Mouse (Mus musculus) CD8-positive naive resting alpha-beta T cell, adult 2 months (primary cell): ENCODE results near the gene Tmem50b.

Experiments used
- DNase-seq, 2 experiments: peaks; one replicate each; pipeline ENCODE4 v3.0.0; 2022; ENCODE audit warnings: low read depth in 2 of 2, low spot score in 2 of 2

The Tmem50b gene

GRCm38 (mm10) chr16:91609501-91610245 lies 12.1 kb upstream of the Tmem50b start:
- DNase-seq, result no peak

DNA sequence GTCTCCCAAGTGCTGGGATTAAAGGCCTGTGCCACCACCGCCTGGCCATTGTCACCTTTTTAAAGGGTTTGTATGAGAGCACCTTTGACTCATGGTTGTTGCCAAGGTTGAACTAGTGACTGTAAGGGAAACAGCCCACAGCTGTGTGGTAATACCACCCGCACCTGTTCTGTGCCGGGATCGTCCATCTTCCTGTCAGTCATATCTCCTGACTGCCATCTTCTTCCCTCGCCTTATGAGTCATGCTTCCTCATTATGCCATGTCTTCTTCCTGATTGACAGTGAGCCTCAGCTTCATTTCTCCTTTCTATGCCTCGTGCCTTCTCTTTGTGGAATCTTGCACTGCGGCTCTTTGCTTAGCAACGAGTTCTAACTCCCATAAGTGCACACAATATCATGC lies 9.4 kb upstream of the Tmem50b start:
- no peak for DNase-seq

GRCm38 (mm10) chr16:91605156-91605555 lies 7.6 kb upstream of the Tmem50b start:
- DNase-seq, result no peak

GRCm38 (mm10) chr16:91601693-91602092 lies 4.1 kb upstream of the Tmem50b start:
- DNase-seq, result no peak

DNA sequence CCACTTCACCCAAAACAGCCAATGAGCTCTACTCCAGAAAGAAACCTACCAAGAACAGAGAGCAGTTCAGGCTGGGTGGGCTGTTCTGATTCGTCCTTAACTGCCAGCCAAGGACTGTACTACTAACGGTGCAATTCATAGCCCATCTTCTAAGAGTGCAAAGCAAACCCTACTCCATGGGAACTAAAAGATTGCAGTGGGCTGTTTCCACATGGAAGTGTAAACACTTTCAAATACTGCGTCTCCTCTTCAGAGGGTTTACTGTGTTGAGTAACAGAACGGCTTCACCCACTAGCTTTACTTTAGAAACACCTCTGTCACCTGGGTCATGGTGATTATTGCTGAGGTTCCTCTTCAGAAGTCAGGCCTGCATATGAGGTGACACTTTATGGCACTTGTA lies 3.5 kb upstream of the Tmem50b start:
- DNase-seq, result no peak

GRCm38 (mm10) chr16:91599242-91599641 lies 1.6 kb upstream of the Tmem50b start:
- DNase-seq, result no peak

GRCm38 (mm10) chr16:91596779-91597671 lies 575 bp downstream of the Tmem50b start:
- peak in 1 of 2 experiments; percentile 25 for DNase-seq

GRCm38 (mm10) chr16:91596397-91596778 lies 1.2 kb downstream of the Tmem50b start:
- DNase-seq, result peak; percentile 27 to 42

GRCm38 (mm10) chr16:91595076-91595475 lies 2.5 kb downstream of the Tmem50b start:
- DNase-seq, result no peak

DNA sequence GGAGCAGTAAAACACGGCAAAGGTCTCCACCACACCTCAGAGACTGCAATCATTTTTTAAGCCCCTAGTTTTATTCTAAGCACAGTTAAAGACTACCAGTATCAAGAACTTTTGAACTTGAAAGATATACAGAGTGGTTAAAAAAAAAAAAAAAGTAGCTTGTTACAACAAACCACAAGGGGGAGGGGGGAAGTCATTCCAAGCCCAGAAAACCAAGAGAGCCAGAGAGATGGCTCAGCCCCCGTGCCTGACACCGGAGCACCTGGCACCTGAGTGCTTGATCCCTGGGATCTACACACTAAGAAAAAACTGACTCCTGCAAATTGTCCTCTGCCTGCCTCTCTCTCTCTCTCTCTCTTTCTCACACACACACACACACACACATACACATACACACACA lies 4.3 kb downstream of the Tmem50b start:
- no peak for DNase-seq

GRCm38 (mm10) chr16:91592162-91592561 lies 5.4 kb downstream of the Tmem50b start:
- DNase-seq, result no peak

- no peak for DNase-seq
These were observed 8.9 kb downstream of the Tmem50b start for GRCm38 (mm10) chr16:91588703-91589102.

DNA sequence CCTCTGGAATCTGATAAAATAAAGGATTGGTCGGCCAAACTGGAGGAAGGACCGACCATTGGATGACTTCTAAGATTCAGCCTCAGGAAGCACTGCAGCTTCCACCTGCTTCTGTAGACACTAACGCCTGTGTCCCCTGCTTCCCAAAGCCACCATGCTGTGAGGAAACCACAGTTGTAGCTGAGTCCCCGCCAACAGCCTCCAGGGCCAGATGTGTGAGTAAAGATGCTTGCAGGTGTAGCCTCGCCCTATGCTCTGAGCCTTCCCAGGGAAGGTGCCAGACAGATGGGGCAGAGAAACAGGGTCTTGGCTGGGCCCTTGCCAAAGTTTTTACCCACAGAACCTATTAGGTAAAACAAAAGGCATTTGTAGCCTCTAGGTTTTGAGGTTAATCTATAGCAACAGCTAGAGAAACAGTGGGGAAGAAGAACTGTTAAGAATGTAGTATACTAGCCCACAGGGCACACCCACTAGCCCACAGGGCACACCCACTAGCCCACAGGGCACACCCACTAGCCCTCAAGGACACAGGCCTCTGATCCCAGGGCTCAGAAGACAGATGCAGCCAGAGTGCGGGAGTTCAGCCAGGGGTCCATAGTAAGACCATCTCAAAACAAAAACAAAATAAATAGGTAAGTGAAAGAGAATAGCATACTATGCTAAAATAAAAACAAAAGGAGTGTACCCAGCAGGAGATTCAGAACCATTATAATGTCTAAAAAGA lies 9.7 kb downstream of the Tmem50b start:
- no peak for DNase-seq

DNA sequence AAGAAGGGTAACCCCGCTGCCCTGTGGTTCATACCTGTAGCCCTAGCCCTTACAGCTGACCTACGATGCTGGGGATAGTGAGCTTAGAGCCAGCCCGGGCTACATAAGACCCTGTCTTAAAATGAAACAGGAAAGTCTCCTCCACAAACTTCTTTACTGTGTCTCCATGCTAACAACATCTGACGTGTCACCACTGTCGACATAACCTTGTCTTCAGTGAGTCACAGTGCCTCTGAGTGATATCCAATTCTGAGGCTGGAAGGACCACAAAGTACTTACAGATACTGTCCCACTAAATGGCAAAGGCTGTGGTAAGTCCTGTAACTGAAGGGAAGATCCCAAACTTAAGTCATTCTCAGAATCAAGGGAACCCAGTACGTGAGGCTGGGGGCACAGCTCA lies 11.4 kb downstream of the Tmem50b start:
- DNase-seq, result no peak

GRCm38 (mm10) chr16:91585617-91586016 lies 12.0 kb downstream of the Tmem50b start:
- DNase-seq, result no peak

- peak; percentile 34 to 61 for DNase-seq
These were observed 15.3 kb downstream of the Tmem50b start for GRCm38 (mm10) chr16:91582307-91582706.

DNA sequence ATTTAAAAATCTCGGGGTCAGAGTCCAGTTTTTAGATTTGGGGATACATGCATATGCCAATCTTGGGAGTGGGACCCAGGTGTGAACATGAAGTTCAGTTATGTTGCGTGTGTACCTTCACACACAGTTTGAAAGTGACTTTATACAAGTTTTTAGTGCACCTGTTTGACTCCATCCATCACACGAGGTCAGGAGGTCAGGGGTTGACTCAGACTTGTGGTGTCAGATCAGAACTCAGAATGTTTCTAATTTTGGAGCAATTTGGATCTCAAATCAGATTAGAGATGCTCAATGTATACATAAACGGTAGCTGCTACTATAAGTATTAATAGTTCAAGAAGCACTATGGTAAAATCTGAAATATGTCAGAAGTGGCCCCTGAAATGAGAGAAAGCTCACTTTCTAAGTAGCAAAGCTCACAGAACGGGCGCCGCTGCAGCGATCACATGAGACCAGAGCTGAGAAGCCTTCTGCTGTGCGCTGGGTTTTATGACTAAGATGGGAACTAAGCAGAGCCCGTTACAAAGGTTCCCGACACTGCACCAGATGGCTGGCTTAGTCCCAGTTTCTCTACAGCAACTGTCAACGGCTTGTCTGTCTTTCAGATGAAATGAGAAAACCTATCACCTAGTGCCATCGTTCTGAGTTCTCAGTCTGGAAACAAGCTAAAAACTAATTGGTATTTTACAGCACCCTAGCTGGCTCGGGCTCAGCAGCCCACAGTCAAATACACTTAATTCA lies 18.4 kb downstream of the Tmem50b start:
- DNase-seq, result no peak

DNA sequence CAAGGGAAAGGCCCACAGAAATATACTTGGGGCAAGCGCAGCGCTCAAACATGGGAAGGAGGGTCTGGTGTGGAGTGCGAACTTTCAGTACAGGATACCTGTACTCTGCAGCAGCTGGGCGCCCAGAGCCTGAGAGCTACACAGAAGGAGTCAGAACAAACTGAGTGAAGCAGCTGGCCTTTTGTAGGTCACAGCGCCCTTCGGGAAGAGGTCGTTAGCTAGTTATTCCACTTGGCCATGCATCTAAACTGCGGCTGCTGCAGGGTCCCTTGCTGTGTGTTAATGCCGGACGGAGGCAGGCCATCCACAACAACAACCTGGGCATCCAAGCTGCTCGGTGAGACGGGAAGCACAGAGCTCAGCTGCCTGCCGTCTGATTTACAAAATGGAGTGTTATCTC lies 22.4 kb downstream of the Tmem50b start:
- no peak for DNase-seq

- no peak for DNase-seq
These were observed 26.5 kb downstream of the Tmem50b start for GRCm38 (mm10) chr16:91571105-91571504.

GRCm38 (mm10) chr16:91568960-91569359 lies 28.6 kb downstream of the Tmem50b start:
- no peak for DNase-seq

- no peak for DNase-seq
These were observed 31.6 kb downstream of the Tmem50b start for GRCm38 (mm10) chr16:91566002-91566401.
